Mouse (Mus musculus) forebrain, embryonic 13.5 days (tissue): ENCODE data around the gene Trabd2b. TPM values are rescaled to one million over a fixed set of nuclear protein-coding genes. Genes with fewer than 3 reads are reported as not detected.

ENCODE experiments used
- ATAC-seq: fragments of 200-750 bp; cut with Nextera tagmentation; 2 replicates; pipeline ENCODE4 v1.8.0; 2017
- H3K27ac ChIP-seq: fragments of 300-500 bp; sonication (generic); 2 replicates; pipeline ENCODE4 v1.5.1; 2015; ENCODE audit warnings: inconsistent platforms, mild to moderate bottlenecking, moderate library complexity
- H3K27me3 ChIP-seq: fragments of 300-500 bp; sonication (generic); 2 replicates; pipeline ENCODE4 v1.6.1; 2015; ENCODE audit warnings: mild to moderate bottlenecking, inconsistent platforms
- H3K36me3 ChIP-seq: fragments of 300-500 bp; sonication (generic); 2 replicates; pipeline ENCODE4 v1.6.1; 2015; ENCODE audit warnings: mild to moderate bottlenecking, inconsistent platforms; ENCODE audit not compliant: poor library complexity, severe bottlenecking
- H3K4me1 ChIP-seq: fragments of 300-500 bp; sonication (generic); 2 replicates; pipeline ENCODE4 v1.6.1; 2015; ENCODE audit warnings: inconsistent platforms
- H3K4me2 ChIP-seq: fragments of 300-500 bp; sonication (generic); 2 replicates; pipeline ENCODE4 v1.6.1; 2015; ENCODE audit warnings: inconsistent platforms, mild to moderate bottlenecking, moderate library complexity
- H3K4me3 ChIP-seq: fragments of 300-500 bp; sonication (generic); 2 replicates; pipeline ENCODE4 v1.5.1; 2015; ENCODE audit warnings: mild to moderate bottlenecking, inconsistent platforms
- H3K9ac ChIP-seq: fragments of 300-500 bp; sonication (generic); 2 replicates; pipeline ENCODE4 v1.6.1; 2015; ENCODE audit warnings: mild to moderate bottlenecking, inconsistent platforms
- H3K9me3 ChIP-seq: fragments of 300-500 bp; sonication (generic); replicated peaks from 2 replicates; pipeline ENCODE4 v1.6.1; 2016; ENCODE audit warnings: inconsistent platforms
- WGBS: fragments of 180-500 bp; shearing (Covaris S2); methylation state at CpG from one replicate; pipeline ENCODE4 v1.1.7; 2015; 5-methylcytosine and 5-hydroxymethylcytosine counted together
- polyA plus RNA-seq: library from polyadenylated mRNA; unstranded; fragments of >200 nt; fragmentation: Nextera tagmentation; extraction: Ambion mirVana; gene quantifications from 2 replicates; pipeline ENCODE4 v1.2.1, GENCODE M21; 2015

The Trabd2b gene
- polyA plus RNA-seq, 1 experiment from 2014 or later = 0.27 TPM

GRCm38 (mm10) chr4:114533894-114534754 lies 127.6 kb downstream of the Trabd2b start:
- Histone ChIP-seq H3K4me1 (no peaks in the 10 kb centered on the region), H3K4me2 (no peak overlapping the region), H3K9ac (no peak overlapping the region), H3K9me3 (no peaks in the 10 kb centered on the region), H3K27me3 (no peaks in the 10 kb centered on the region), H3K36me3 (no peaks in the 10 kb centered on the region), H3K4me3 (no peak overlapping the region), H3K27ac (no peak overlapping the region)
- no peak for ATAC-seq
- WGBS = 84% methylated on average over 4 of the region's 4 CpGs

DNA sequence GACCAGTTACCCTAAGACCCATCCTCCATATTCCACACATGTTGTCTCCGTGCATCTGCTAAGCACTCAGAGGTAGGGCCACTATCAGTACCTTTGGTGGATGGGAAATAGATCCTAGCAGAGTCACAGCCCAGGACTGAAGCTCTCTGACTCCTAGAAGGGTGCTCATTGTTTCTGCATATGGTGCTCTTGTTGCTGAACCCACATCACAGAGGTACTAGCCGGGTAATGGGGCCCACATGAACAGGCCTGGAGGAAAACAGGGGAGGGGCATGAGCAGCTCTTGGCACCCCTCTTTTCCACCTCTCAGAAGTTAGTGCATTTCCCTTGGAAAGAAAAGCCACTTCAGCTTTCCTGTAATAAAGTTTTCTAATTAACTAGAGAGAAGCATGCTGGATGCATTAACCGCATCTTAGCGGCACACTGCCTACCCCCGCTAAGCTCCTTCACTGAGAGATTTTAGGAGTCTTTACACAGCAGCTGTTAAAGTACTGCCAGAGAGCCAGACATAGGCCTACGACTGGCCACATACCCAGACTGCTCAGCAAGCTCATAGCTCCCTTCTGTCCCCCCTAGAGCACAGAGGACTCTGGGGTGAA lies 131.0 kb downstream of the Trabd2b start:
- H3K27ac ChIP-seq = no peak overlapping the region
- no peaks in the 10 kb centered on the region for H3K36me3 ChIP-seq
- WGBS = 74% methylated on average over 6 of the region's 6 CpGs
- no peak overlapping the region for H3K4me3 ChIP-seq
- no peak overlapping the region for H3K9ac ChIP-seq
- no peaks in the 10 kb centered on the region for H3K27me3 ChIP-seq
- H3K9me3 ChIP-seq = no peaks in the 10 kb centered on the region
- no peak overlapping the region for H3K4me2 ChIP-seq
- no peaks in the 10 kb centered on the region for H3K4me1 ChIP-seq
- ATAC-seq = no peak

DNA sequence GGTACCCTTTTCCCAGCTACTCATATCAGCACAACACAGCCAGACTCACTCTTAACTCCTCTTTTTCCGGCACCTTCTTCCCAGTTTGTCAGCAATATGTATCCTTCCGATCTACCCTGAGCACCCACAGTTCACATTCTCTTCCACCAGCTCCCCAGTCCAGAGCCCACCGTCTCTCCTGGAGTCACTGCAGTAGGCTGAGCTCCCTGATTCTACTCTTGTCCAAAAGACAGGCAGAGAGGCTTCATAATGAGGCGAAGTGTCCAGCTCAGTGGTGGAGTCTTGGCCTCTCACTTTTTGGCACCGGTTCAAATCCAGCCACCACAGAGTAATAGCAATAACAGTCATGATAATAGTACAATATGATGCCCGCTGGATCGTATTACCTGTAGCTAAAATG lies 133.5 kb downstream of the Trabd2b start:
- 94% methylated on average over 7 of the region's 7 CpGs for WGBS
- Histone ChIP-seq H3K4me1 (no peaks in the 10 kb centered on the region), H3K4me3 (no peak overlapping the region), H3K27me3 (no peaks in the 10 kb centered on the region), H3K9me3 (no peaks in the 10 kb centered on the region), H3K27ac (no peak overlapping the region), H3K4me2 (no peak overlapping the region), H3K9ac (no peak overlapping the region), H3K36me3 (no peaks in the 10 kb centered on the region)
- ATAC-seq = no peak

GRCm38 (mm10) chr4:114541221-114541620 lies 134.7 kb downstream of the Trabd2b start:
- ATAC-seq = no peak
- Histone ChIP-seq H3K4me3 (no peak overlapping the region), H3K27me3 (no peaks in the 10 kb centered on the region), H3K27ac (no peak overlapping the region), H3K36me3 (no peaks in the 10 kb centered on the region), H3K9ac (no peak overlapping the region), H3K9me3 (no peaks in the 10 kb centered on the region), H3K4me2 (no peak overlapping the region), H3K4me1 (no peaks in the 10 kb centered on the region)
- 80% methylated on average over 1 of the region's 1 CpGs for WGBS

- WGBS = 62% methylated on average over 4 of the region's 4 CpGs
- Histone ChIP-seq H3K27ac (no peak overlapping the region), H3K9ac (no peak overlapping the region), H3K36me3 (no peaks in the 10 kb centered on the region), H3K4me3 (no peak overlapping the region), H3K27me3 (no peaks in the 10 kb centered on the region), H3K4me2 (no peak overlapping the region), H3K4me1 (no peaks in the 10 kb centered on the region), H3K9me3 (no peaks in the 10 kb centered on the region)
- ATAC-seq = no peak
Measured at GRCm38 (mm10) chr4:114542136-114542535, 135.6 kb downstream of the Trabd2b start.

DNA sequence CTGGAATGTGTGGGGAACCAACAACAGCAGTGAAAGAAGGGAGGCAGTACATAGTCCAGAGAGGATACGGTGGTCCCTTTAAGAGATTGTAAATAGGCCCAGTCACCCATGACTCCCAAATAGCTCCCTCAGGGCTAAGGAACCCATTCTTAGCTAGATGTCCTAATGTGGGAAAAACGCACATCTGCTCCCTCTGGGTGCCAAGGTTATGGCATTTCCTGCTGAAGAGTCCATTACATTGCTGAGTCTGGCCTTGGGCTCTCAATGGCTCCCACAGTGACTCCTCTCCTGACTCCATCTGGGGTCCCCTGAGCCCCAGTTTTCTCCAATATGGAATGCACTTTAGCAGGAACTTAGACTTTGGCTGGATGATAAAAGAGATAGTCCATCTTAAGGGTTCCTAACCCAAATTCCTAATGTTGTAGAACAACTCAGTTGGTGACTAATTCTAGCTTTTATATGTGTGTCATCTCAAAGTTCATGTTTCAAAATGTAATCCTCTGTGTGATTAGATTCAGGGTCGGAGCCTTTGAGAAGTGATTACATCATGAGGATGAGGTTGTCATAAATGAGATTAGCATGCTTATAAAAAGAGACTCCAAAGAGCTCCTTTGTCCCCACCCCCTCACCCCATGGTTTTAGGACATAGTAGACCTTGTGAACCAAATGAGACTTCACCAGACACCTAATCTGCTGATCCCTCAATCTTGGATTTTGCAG lies 139.1 kb downstream of the Trabd2b start:
- Histone ChIP-seq H3K27ac (no peak overlapping the region), H3K4me1 (0 out of 2 replicates have a peak, but pooled peaks cover 3% of the 10 kb centered on the region), H3K27me3 (no peaks in the 10 kb centered on the region), H3K9ac (no peak overlapping the region), H3K36me3 (no peaks in the 10 kb centered on the region), H3K4me3 (no peak overlapping the region), H3K9me3 (no peaks in the 10 kb centered on the region), H3K4me2 (no peak overlapping the region)
- no peak for ATAC-seq
- 79% methylated on average over 3 of the region's 3 CpGs for WGBS

DNA sequence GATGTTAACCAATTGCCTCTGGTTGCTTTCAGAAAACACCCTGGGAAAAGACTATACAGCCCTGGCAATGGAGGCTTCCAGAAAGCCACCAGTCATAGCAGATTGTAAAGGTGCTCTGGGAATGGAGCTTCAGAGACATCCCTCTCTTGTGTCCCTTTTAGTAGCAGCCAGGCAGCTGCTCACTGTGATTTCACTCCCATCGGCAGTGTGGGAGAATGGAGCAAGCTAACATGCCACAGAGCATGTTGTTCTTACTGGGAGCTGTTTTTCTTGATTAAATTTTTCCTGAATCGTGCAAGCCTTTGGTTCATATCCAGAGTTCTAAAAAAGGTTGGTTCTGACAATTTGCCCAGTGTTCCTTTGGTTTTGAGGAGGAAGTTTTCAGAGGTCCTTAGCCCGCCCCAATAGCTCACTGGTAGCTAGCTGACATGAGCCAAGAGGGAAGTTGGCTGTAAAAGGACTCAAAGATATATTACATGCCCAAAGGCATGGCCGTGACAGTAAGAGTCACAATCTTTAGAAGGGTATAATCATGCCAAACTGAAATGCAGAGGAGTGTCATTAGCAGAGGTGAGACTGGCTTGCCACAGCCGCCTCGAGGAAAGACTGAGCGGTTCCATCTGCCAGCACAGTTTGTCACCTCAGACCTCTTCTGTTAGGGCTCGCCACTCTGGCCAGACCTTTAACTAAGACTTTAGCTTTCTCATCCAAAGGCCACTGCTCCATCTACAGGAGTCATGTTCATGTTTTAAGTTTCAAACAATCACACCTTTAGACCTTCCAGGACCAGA lies 141.3 kb downstream of the Trabd2b start:
- 88% methylated on average over 8 of the region's 8 CpGs for WGBS
- no peaks in the 10 kb centered on the region for H3K27me3 ChIP-seq
- H3K27ac ChIP-seq = no peak overlapping the region
- no peak overlapping the region for H3K9ac ChIP-seq
- H3K9me3 ChIP-seq = no peaks in the 10 kb centered on the region
- H3K4me1 ChIP-seq = 0 out of 2 replicates have a peak, but pooled peaks cover 7% of the 10 kb centered on the region
- H3K36me3 ChIP-seq = no peaks in the 10 kb centered on the region
- H3K4me3 ChIP-seq = no peak overlapping the region
- ATAC-seq = no peak
- H3K4me2 ChIP-seq = no peak overlapping the region

DNA sequence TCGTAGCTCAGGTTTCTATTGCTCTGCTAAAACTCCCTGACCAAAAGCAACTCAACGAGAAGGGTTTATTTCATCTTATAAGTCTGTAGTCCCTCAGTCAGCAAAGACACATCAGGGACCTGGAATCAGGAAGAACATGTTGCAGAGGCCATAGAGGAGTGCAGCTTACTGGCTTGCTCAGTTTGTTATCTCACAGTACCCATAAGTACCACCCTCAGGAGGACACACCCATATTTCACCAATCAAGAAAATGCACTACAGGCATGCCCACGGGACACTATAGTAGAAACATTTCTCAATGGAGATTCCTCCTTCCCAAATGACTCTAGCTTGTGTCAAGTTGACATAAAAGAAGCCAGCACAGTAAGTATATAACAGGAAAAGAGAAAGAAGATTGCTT lies 143.0 kb downstream of the Trabd2b start:
- Histone ChIP-seq H3K4me3 (no peak overlapping the region), H3K9me3 (no peaks in the 10 kb centered on the region), H3K27me3 (no peaks in the 10 kb centered on the region), H3K27ac (no peak overlapping the region), H3K36me3 (no peaks in the 10 kb centered on the region), H3K4me2 (no peak overlapping the region), H3K9ac (no peak overlapping the region), H3K4me1 (0 out of 2 replicates have a peak, but pooled peaks cover 7% of the 10 kb centered on the region)
- 93% methylated on average over 3 of the region's 3 CpGs for WGBS
- ATAC-seq = no peak

GRCm38 (mm10) chr4:114550471-114551156 lies 144.1 kb downstream of the Trabd2b start:
- ATAC-seq = peak; percentile 57; the same call in 1 of the 2 replicates
- WGBS = 46% methylated on average over 11 of the region's 11 CpGs

DNA sequence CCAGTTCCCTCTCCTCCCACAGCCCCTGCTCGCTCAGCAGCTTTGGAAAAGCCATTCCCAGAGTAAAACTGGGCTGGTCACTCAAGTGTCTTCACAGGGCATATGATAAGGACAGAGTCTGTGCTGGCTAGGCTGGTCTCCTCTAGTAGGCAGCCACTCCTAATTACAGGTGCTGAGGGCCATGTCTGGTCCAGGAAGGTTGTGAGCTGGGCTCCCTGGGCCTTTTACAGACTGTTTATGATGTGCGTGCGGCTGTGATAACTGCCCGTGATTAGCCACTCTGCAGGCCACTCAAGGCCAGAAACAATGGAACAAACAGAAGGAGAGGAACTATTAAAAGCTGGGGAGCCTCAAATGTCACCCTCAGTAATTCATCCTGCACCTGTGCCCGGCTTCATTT lies 150.4 kb downstream of the Trabd2b start:
- ATAC-seq = no peak
- no peak overlapping the region for H3K9ac ChIP-seq
- H3K4me1 ChIP-seq = no peaks in the 10 kb centered on the region
- no peak overlapping the region for H3K27ac ChIP-seq
- no peaks in the 10 kb centered on the region for H3K36me3 ChIP-seq
- H3K9me3 ChIP-seq = no peaks in the 10 kb centered on the region
- 73% methylated on average over 5 of the region's 5 CpGs for WGBS
- H3K4me3 ChIP-seq = no peak overlapping the region
- H3K27me3 ChIP-seq = no peaks in the 10 kb centered on the region
- H3K4me2 ChIP-seq = no peak overlapping the region

More at GRCm38 (mm10) chr4:114550471-114551156, 144.1 kb downstream of the Trabd2b start:
- Histone ChIP-seq H3K4me2 (no peak overlapping the region), H3K9me3 (no peaks in the 10 kb centered on the region), H3K27me3 (no peaks in the 10 kb centered on the region), H3K27ac (no peak overlapping the region; the same call in 1 of the 2 replicates), H3K36me3 (no peaks in the 10 kb centered on the region), H3K4me3 (no peak overlapping the region), H3K9ac (no peak overlapping the region), H3K4me1 (0 out of 2 replicates have a peak, but pooled peaks cover 7% of the 10 kb centered on the region)

- no peaks in the 10 kb centered on the region for H3K27me3 ChIP-seq
- H3K36me3 ChIP-seq = no peaks in the 10 kb centered on the region
- no peak overlapping the region for H3K27ac ChIP-seq
- WGBS = 41% methylated on average over 6 of the region's 6 CpGs
- H3K4me1 ChIP-seq = no peaks in the 10 kb centered on the region
- H3K4me2 ChIP-seq = no peak overlapping the region
- no peak for ATAC-seq
- no peak overlapping the region for H3K9ac ChIP-seq
- H3K4me3 ChIP-seq = no peak overlapping the region
- no peaks in the 10 kb centered on the region for H3K9me3 ChIP-seq
Measured at GRCm38 (mm10) chr4:114557731-114558130, 151.2 kb downstream of the Trabd2b start.
